Mouse (Mus musculus): ENCODE data around the gene E330009J07Rik. TPM values are rescaled to one million over a fixed set of nuclear protein-coding genes. Genes with fewer than 3 reads are reported as not detected.

Gene E330009J07Rik
- total RNA-seq, 2 experiments from 2014 or later = 57.4 to 58.1 TPM

DNA sequence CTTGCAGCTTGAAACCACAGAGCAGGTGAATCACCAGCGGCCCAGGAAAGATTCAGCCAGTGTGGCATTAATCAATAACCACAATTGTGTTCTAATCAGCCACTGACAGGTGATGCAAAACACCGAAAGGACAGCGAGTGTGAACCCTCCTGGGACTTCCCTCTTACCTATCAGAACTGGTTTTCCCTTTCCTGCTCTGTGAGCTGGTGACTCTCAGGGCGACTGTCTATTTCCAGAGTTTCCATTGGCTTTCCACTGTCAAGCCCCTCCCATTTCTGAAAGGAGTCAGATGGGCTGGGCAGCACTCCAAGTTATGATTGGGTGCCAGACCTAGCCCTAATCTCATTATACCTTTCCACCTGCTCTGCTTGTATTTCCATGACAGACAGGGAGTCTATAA is 4.6 kb downstream of the E330009J07Rik start:
- no peak for DNase-seq (ENCODE audit: low spot score in 2 of 2)
- intact Hi-C loops (cut with DNase I) = loop anchor here (2.0 kb wide), 1 partner anchor 41 kb away; no protein-coding TSS in a partner anchor

DNA sequence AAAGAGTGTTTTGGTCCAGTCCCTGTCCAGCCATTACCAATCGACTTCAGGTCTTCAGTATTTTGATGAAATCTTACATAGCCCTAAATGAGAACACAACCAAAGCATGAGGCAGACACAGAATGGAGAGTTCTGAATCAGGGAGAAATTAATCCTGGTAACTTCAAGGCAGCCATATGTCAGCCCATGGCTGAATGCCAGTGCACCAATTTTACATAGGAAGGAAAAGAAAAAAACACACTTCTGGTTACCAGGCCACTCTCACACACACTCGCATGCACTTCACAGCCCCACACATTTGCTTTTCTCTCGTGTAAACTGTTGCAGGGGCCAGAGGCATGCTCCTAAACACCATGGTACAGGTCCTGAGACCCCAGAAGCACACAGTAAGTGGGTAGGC is 5.1 kb downstream of the E330009J07Rik start:
- peak in 1 of 2 experiments; percentile 60 for DNase-seq (ENCODE audit: low spot score in 2 of 2)
- intact Hi-C loops (cut with DNase I) = loop anchor here (2.0 kb wide), 1 partner anchor 42 kb away; no protein-coding TSS in a partner anchor

DNA sequence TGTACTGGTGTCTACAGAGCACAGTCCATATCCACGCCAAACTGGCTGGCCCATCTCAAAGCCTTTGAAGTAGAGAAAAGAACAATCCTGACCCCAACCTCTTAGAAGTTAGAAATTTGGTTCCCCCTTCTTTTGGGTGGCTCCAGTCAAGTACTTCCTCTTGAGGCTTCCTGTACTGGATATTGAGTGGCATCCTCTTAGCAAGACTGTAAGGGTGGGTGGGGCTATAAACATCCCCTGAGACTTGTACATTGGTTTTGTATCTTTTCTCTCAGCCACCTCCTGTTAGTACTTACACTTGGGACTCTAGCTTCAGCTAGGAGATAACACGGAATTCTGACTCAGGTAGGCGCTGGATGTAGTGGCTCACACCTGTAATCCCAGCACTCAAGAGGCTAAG is 5.7 kb downstream of the E330009J07Rik start:
- intact Hi-C loops (cut with DNase I) = loop anchor here (2.0 kb wide), 1 partner anchor 43 kb away; no protein-coding TSS in a partner anchor
- DNase-seq (ENCODE audit: low spot score in 2 of 2) = no peak

DNA sequence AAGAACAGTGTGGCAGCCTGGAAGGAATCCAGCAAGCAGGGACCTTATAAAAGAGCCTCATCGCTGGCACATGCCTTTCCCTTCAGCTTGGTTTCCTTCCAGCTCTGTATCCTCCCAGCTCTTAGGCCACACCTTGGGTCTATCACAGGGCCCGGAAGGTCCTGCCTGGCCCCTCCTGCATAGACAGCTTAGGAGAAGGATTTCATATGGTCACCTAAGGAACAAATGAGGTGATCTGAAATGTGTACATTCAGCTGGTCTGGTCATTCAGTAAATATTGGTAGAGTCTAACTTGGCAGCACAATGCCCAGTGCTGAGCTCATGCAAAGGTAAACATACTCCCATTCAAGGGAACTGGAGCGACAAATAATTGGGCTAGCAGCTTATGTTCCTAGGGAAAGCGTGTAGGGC is 6.4 kb downstream of the E330009J07Rik start:
- intact Hi-C loops (cut with DNase I) = no loop called here
- DNase-seq (ENCODE audit: low spot score in 2 of 2) = no peak

DNA sequence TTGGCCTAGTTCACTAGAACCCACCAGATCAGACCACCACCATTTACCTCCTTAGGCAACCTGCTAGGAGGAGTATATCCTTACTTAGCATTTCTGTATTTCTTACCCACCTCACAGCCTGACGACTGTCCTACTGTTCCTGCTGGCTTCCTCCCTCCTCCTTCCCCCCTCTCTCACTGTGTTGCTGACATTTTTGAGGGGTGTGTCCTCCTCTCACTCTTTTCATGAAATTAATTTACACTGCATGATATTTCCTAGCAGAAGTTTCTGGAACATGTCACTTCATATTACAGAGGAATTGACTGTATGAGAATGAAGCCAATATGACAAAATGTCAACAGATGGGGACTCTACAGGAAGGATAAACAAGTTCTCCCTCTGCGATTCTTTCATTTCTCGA is 7.2 kb downstream of the E330009J07Rik start:
- intact Hi-C loops (cut with DNase I) = no loop called here

DNA sequence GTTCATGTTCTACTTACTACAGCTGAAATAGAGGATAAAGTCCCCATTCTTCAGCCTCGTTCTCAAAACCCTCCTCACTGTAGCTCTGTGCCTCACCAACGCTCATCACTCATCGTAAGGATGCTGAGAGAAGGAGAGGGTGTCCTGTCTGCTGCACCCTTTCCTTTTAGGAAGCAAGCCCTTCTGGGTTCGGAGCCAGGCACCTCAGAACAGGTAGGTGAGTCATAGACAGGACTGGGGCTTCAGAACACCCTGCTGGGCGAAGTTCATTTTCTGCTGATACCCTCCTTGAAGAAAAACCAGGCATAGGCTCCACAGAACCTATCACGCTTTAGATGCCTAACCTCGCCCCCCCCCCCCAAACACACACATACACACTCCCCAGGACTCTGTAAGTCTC is 8.5 kb downstream of the E330009J07Rik start:
- no peak for DNase-seq (ENCODE audit: low spot score in 2 of 2)
- intact Hi-C loops (cut with DNase I) = no loop called here

More for the DNA sequence above, 7.2 kb downstream of the E330009J07Rik start:
- DNase-seq (ENCODE audit: low spot score in 2 of 2) = no peak

DNA sequence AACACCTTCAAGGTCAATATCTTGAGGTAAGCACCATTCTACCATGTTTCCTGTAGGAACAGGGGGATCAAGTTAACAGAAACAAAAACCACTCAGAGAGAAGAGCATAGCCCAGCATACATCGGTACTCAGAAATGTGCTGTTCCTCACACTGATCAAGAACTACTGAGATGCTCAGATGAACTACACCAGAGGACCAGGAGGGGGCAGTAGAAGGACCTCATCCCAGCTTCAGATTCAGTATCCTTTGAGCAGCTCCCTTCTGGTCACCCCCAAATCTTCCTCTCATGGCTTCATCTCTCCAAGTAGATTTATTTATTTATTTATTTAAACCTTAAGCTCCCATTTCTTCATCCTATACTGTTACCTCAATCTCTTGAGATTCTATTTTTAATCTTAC is 12.2 kb downstream of the E330009J07Rik start:
- intact Hi-C loops (cut with DNase I) = no loop called here
- peak in 1 of 2 experiments; percentile 53 for DNase-seq (ENCODE audit: low spot score in 2 of 2)

DNA sequence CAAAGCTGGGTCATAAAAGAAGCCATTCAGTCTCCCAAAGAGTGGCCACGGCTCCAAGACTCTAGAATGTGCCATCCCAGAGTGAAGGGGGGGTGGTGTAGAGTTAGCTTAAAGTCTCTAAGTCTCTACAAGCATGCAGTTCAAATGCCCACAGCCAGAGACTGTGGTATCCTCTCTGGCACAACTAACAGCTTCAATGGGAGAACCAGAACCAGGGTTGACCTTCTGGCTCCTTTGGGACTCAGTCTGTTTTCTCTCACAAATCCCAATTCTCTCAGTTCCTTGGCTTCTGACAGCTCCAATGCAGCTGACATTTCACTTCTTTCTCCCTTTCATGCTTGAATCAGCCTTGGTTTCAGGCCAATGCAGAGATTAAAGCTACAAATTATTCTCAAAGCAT is 12.9 kb downstream of the E330009J07Rik start:
- DNase-seq (ENCODE audit: low spot score in 2 of 2) = no peak
- intact Hi-C loops (cut with DNase I) = no loop called here

DNA sequence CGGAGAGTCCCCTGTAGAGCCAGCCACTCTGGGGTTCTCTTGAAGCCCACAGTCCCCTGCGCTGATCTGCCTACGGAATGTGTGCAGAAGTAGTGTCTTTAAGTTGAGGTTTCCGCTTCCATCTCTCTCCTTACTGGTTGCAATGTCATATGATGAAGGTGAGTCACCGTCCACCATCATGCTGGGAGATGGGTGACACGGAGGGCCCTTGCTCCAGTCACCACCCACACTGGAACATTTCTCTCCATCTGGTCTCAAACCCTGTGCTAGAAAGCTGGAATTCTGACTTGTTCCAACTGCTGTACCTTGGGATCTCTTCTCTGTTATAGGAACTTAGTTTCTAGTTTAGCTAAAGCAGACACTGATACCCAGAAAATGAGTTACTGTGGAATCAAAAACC is 14.8 kb downstream of the E330009J07Rik start:
- peak in 1 of 2 experiments; percentile 44 for DNase-seq (ENCODE audit: low spot score in 2 of 2)
- intact Hi-C loops (cut with DNase I) = no loop called here

DNA sequence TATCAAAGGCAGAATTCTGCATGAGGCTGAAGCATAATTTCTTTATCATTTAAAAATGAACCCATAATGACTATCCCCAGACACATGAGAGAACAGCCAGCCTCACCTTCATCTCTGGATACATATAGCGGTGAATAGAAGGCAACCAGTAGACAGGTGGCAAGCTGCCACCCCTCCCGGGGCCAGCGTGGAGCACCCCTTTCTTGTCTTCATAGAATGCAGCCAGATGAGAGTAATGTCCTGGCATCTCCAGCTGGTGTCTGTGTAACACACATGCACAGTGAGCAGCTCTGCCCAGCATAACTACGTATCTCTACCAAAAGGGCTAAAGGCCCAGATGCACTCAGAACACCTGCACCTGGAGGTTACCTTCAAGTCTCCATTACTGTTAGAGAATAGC is 17.5 kb downstream of the E330009J07Rik start:
- DNase-seq (ENCODE audit: low spot score in 2 of 2) = no peak
- intact Hi-C loops (cut with DNase I) = no loop called here

DNA sequence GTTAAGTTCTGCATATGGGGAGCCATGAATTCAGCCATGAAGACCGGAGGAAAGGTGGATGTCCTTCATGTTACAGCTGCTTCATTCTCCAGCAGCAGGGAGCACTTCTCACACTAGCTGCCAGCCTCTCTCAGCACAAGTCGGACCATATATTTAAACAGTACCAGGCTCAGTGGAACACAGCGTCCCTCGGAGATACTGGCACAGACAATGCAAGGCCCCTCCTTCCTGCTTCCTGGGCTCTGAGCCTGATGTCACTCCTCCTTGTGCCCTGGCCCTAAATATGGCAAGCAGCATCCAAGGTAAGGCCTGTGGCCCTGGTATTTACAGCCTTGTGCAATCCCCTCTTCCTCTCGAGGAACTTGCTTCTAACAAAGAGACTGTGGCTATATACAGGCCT is 20.1 kb downstream of the E330009J07Rik start:
- intact Hi-C loops (cut with DNase I) = no loop called here
- no peak for DNase-seq (ENCODE audit: low spot score in 2 of 2)

DNA sequence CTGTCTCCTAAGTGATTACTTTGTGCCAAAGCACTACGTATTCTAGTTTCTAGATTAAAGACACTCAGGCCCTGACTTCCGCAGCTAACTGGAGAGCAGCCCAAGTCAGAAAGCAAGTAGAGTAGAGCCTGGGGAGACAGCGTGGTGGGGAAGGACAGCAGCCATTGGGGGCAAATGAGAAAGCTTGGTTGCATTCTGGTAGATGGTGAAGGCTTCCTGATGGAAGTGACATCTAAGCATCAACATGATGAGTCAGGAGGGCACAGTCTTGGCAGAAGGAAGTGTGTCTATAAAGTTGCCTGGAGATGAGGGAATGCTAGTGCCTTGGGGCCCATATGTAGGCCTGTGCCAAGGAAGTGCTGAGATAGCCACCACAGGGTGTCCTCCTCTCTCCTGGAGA is 22.4 kb downstream of the E330009J07Rik start:
- no peak for DNase-seq (ENCODE audit: low spot score in 2 of 2)
- intact Hi-C loops (cut with DNase I) = no loop called here

DNA sequence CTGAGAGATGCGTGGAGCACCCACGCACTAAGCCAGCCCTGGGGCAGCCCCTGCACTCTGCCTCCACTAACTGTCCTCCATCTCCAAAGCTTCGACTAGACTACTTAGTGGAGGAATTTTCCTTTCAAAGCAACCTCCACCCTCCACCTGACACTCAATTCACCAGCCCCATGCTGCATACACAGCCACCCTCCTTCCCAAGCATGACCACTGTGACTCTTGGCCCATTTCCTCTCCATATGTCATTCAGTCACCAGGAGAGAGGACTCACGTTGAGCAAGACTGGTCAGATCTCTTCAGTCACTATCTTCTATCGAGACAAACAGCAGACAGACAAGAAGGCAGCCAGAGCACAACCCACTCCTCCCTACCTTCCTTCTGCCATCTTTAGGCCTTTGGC is 22.9 kb downstream of the E330009J07Rik start:
- intact Hi-C loops (cut with DNase I) = no loop called here
- no peak for DNase-seq (ENCODE audit: low spot score in 2 of 2)

DNA sequence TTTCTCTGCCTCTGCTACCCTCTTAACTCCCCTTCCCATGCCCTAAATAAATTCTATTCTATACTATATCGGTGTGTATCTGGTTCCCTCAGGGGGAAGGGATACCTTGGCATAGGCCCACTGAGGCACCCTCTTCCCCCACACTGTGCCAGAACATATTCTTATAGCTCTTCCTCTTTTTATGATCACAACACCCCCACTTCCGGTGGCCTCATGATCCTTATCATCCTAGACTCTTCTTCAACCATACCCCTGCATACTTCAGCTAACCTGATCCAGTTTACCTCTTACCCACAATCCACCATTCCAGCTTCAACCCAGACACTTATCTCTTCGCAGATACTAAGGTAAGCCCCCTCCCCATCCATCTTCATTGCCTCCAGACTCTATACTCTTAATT is 24.9 kb downstream of the E330009J07Rik start:
- intact Hi-C loops (cut with DNase I) = no loop called here
- no peak for DNase-seq (ENCODE audit: low spot score in 2 of 2)

DNA sequence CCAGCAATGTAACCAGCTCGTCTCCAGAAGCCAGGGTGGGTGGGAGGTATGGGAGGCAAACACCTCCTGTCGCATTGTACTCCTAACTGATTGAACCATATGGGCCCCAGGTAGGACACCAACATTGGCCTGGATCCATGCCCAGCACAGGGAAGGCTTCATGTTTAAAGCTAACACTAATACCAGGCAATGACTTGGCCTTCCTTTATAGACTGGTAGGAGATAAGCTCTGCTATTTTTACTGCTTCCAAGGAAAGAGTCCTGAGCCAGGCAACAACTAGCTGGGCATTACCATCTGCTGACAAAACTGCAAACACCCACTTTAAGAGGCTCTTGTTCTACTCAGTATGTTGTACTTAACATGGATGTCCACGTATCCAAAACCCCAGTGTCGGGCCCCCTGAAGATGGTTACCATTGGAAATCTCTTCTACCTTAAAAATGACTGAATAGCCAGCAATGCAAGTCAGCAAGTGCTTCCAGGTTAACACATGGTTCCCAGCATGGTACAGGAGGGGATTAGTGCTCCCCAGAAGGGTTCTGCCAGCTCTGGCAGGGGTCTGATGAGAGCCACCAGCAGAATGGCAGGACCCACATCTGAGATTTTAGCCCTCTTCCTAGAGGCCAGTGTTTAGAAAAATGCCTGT is 32.2 kb downstream of the E330009J07Rik start:
- DNase-seq (ENCODE audit: low spot score in 2 of 2) = peak in 1 of 2 experiments; percentile 61
- intact Hi-C loops (cut with DNase I) = no loop called here

DNA sequence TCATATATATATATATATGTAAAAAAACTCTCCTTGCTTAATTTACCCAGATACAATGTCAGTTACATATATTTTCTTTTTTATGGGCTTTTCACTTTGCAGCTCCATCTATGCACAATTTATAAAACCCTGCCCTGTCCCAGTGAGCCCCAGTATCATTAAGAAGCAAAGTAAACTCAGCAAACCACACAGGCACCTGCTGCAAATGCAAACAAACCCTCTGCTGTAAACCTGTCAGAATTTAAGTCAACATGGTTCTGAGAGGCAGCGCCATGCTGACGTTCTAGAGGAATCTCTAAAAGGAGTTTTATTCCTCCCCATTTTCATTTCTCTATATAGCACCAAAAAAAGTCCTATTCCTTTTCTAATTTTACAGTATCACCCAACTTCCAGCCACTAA is 33.9 kb downstream of the E330009J07Rik start:
- no peak for DNase-seq (ENCODE audit: low spot score in 2 of 2)
- intact Hi-C loops (cut with DNase I) = no loop called here

DNA sequence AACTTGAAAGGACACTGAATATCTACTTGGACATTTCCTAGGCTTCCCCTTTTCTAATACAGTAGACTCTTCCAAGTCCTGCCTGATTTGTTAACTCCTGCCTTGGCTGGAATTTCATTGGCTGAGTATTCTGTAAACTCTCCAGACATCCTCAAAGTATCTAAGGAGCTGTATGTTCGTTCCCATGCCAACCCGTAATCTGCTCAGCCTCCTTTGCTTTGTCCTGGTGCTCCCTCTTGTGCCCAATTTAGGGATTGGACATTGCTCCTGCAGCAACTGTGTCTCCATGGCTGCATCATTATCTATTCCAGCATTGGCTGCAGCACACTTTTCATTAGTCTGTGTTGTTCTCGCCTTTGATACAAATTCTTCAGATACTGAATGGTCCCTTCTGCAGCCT is 42.7 kb downstream of the E330009J07Rik start:
- intact Hi-C loops (cut with DNase I) = loop anchor here (2.0 to 5.0 kb wide), 2 partner anchors 158 to 521 kb away; partner anchors contain the start of gene Tmem178b

DNA sequence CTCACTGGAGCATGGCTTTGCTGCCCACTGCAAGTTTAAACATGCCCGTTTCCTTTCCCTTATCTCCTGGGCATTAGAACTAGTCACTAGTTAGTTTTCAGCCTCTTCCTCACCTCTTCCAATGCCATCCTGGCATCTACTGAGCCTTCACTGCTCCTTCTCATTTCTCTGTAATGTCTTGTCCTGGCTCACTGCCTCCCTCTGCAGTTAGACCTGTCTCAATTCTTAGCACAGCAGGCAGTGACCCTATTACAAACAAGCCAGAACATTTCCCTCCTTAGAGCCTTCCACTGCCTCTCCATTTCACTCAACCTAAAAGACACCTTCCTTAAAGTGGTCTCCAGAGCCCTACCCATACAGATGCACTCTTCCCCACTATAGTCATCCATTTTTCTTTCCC is 45.0 kb downstream of the E330009J07Rik start:
- peak in 1 of 2 experiments; percentile 37 for DNase-seq (ENCODE audit: low spot score in 2 of 2)

More for the DNA sequence above, 42.7 kb downstream of the E330009J07Rik start:
- DNase-seq (ENCODE audit: low spot score in 2 of 2) = peak; percentile 87 to 97

DNA sequence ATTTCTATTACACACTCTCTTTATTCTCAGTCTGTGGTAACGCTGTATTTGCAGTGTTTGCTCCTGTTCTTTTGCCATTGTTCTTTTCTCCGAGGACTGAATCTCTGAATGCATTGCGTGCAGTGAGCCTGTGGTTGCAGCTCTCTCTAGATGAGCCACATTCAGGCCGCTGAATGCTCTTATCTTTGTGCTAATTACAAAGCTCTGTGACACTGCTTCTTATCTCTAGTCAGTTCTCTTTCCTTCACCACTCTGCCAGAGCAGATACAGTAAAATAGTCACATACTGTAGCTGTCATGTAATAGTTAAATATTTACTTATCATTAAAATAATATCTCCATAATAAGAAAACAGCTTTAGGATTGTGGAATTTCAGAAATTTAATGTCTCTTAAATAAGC is 47.3 kb downstream of the E330009J07Rik start:
- DNase-seq (ENCODE audit: low spot score in 2 of 2) = no peak
- intact Hi-C loops (cut with DNase I) = no loop called here

More for the DNA sequence above, 45.0 kb downstream of the E330009J07Rik start:
- intact Hi-C loops (cut with DNase I) = loop anchor here (2.0 to 5.0 kb wide), 2 partner anchors 66 to 519 kb away; partner anchors contain the start of genes Agk and Tmem178b

DNA sequence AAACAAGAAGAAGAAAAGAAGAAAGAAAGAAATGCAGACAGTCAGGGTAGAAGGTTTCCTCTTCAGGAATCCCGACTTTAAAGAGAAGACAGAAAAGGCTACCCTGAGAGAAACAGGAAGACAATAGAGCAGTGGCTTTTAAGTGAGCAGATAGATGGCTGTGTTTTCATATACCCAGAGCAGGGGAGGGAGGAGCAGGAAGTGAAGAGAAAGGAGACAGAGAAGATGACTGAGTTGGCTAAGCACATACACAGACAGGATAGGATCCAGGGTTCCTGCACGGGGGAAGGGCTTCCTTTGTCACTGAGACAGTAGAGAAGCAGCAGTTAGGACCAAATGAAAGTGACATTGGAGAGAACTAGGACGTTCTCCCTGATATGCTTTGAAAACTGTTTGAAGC is 50.3 kb downstream of the E330009J07Rik start:
- intact Hi-C loops (cut with DNase I) = no loop called here

DNA sequence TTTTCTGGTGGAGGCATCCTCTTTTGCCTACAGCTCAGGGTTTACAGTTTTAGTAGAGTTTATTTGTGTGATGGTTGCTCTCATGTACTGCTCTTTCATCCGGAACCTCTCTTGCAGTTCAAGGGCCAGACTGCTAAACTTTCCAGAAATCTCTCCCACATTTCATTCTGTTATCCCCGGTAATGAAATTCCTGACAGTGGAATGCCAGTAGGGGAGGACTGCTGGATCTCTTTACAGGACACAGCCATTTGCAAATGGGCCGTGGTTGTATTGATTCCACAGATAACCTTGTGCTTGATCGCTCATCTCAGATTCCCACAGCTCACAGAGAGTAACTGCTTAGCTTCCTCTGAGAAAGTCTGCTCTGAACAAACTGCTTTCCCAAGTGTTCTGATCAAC is 54.0 kb downstream of the E330009J07Rik start:
- intact Hi-C loops (cut with DNase I) = no loop called here
- DNase-seq (ENCODE audit: low spot score in 2 of 2) = no peak

More for the DNA sequence above, 50.3 kb downstream of the E330009J07Rik start:
- no peak for DNase-seq (ENCODE audit: low spot score in 2 of 2)

Measured in left cerebral cortex, postnatal 25 days (tissue).